Mouse (Mus musculus): ENCODE measurements around the gene Ulk4. TPM values are rescaled to one million over a fixed set of nuclear protein-coding genes. Genes with fewer than 3 reads are reported as not detected.
"Not testable (repeated sequence)": the region's sequence is repeated elsewhere in the genome, so short reads cannot be mapped to it uniquely, and the experiment has no call there.

The Ulk4 gene
- polyA plus RNA-seq, 1 experiment from 2014 or later: 156 TPM

GRCm38 (mm10) chr9:121058116-121058515 is 218.9 kb downstream of the Ulk4 start:
- H3K27ac ChIP-seq: peak overlapping the region; percentile 51
- no peaks in the 10 kb centered on the region for H3K9me3 ChIP-seq
- DNase-seq (ENCODE audit: extremely low spot score, low spot score): no peak
- WGBS: 81% methylated on average over 7 of the region's 7 CpGs
- no peaks in the 10 kb centered on the region for H3K36me3 ChIP-seq (replicated peaks)
- no peak overlapping the region for H3K4me3 ChIP-seq
- peaks cover 44% of the 10 kb centered on the region for H3K4me1 ChIP-seq
- H3K27me3 ChIP-seq (ENCODE audit: poor library complexity, severe bottlenecking): no peaks in the 10 kb centered on the region

GRCm38 (mm10) chr9:121057401-121057800 is 219.6 kb downstream of the Ulk4 start:
- whole genome bisulfite sequencing: 75% methylated on average over 9 of the region's 9 CpGs
- peaks cover 36% of the 10 kb centered on the region for H3K4me1 ChIP-seq
- H3K27ac ChIP-seq: peak overlapping the region; percentile 51; the same call in 1 of the 2 replicates
- no peaks in the 10 kb centered on the region for H3K36me3 ChIP-seq (replicated peaks)
- H3K9me3 ChIP-seq: no peaks in the 10 kb centered on the region
- no peak for DNase-seq (ENCODE audit: extremely low spot score, low spot score)
- H3K4me3 ChIP-seq: no peak overlapping the region
- H3K27me3 ChIP-seq (ENCODE audit: poor library complexity, severe bottlenecking): no peaks in the 10 kb centered on the region

GRCm38 (mm10) chr9:121056526-121056925 is 220.5 kb downstream of the Ulk4 start:
- H3K9me3 ChIP-seq: no peaks in the 10 kb centered on the region
- H3K4me1 ChIP-seq: peaks cover 28% of the 10 kb centered on the region
- no peaks in the 10 kb centered on the region for H3K36me3 ChIP-seq (replicated peaks)
- DNase-seq (ENCODE audit: extremely low spot score, low spot score): no peak
- 88% methylated on average over 3 of the region's 3 CpGs for whole genome bisulfite sequencing
- H3K4me3 ChIP-seq: no peak overlapping the region
- no peak overlapping the region for H3K27ac ChIP-seq
- no peaks in the 10 kb centered on the region for H3K27me3 ChIP-seq (ENCODE audit: poor library complexity, severe bottlenecking)

GRCm38 (mm10) chr9:121056036-121056435 is 221.0 kb downstream of the Ulk4 start:
- peaks cover 23% of the 10 kb centered on the region for H3K4me1 ChIP-seq
- H3K27me3 ChIP-seq (ENCODE audit: poor library complexity, severe bottlenecking): no peaks in the 10 kb centered on the region
- no peak for DNase-seq (ENCODE audit: extremely low spot score, low spot score)
- H3K36me3 ChIP-seq (replicated peaks): no peaks in the 10 kb centered on the region
- H3K4me3 ChIP-seq: no peak overlapping the region
- no peaks in the 10 kb centered on the region for H3K9me3 ChIP-seq
- WGBS: 85% methylated on average over 5 of the region's 5 CpGs
- no peak overlapping the region for H3K27ac ChIP-seq

GRCm38 (mm10) chr9:121045657-121046056 is 231.3 kb downstream of the Ulk4 start:
- not testable (repeated sequence) for H3K4me3 ChIP-seq; H3K27me3 ChIP-seq (ENCODE audit: poor library complexity, severe bottlenecking); DNase-seq (ENCODE audit: extremely low spot score, low spot score); H3K27ac ChIP-seq; H3K9me3 ChIP-seq; H3K36me3 ChIP-seq (replicated peaks)
- WGBS: 91% methylated on average over 9 of the region's 9 CpGs
- peaks cover 14% of the 10 kb centered on the region for H3K4me1 ChIP-seq

GRCm38 (mm10) chr9:121044471-121045206 is 232.4 kb downstream of the Ulk4 start:
- Histone ChIP-seq H3K9me3 (no peaks in the 10 kb centered on the region), H3K27ac (0 out of 2 replicates have a peak overlapping the region, but pooled peaks have one; percentile 35), H3K4me1 (peaks cover 18% of the 10 kb centered on the region), H3K4me3 (no peak overlapping the region), H3K27me3 (ENCODE audit: poor library complexity, severe bottlenecking) (no peaks in the 10 kb centered on the region), H3K36me3 (replicated peaks) (no peaks in the 10 kb centered on the region)
- DNase-seq (ENCODE audit: extremely low spot score, low spot score): no peak
- WGBS: 86% methylated on average over 17 of the region's 17 CpGs

- DNase-seq (ENCODE audit: extremely low spot score, low spot score): no peak
- 92% methylated on average over 4 of the region's 4 CpGs for WGBS
- Histone ChIP-seq H3K4me1 (peaks cover 28% of the 10 kb centered on the region), H3K9me3 (no peaks in the 10 kb centered on the region), H3K27ac (no peak overlapping the region), H3K36me3 (replicated peaks) (no peaks in the 10 kb centered on the region), H3K4me3 (no peak overlapping the region), H3K27me3 (ENCODE audit: poor library complexity, severe bottlenecking) (no peaks in the 10 kb centered on the region)
Observed at GRCm38 (mm10) chr9:121043021-121043420, 234.0 kb downstream of the Ulk4 start.

GRCm38 (mm10) chr9:121038396-121038795 is 238.6 kb downstream of the Ulk4 start:
- Histone ChIP-seq H3K9me3 (no peaks in the 10 kb centered on the region), H3K4me1 (peaks cover 38% of the 10 kb centered on the region), H3K36me3 (replicated peaks) (no peaks in the 10 kb centered on the region), H3K27ac (0 out of 2 replicates have a peak overlapping the region, but pooled peaks have one; percentile 27), H3K4me3 (no peak overlapping the region), H3K27me3 (ENCODE audit: poor library complexity, severe bottlenecking) (no peaks in the 10 kb centered on the region)
- no peak for DNase-seq (ENCODE audit: extremely low spot score, low spot score)
- 73% methylated on average over 4 of the region's 4 CpGs for WGBS

- Histone ChIP-seq H3K4me1 (peaks cover 42% of the 10 kb centered on the region), H3K9me3 (no peaks in the 10 kb centered on the region), H3K27ac (no peak overlapping the region), H3K27me3 (ENCODE audit: poor library complexity, severe bottlenecking) (no peaks in the 10 kb centered on the region), H3K4me3 (no peak overlapping the region), H3K36me3 (replicated peaks) (no peaks in the 10 kb centered on the region)
- DNase-seq (ENCODE audit: extremely low spot score, low spot score): no peak
- WGBS: 49% methylated on average over 5 of the region's 5 CpGs
Observed at GRCm38 (mm10) chr9:121037975-121038374, 239.0 kb downstream of the Ulk4 start.

- WGBS: 82% methylated on average over 6 of the region's 6 CpGs
- Histone ChIP-seq H3K4me1 (peaks cover 59% of the 10 kb centered on the region), H3K36me3 (replicated peaks) (no peaks in the 10 kb centered on the region), H3K4me3 (no peak overlapping the region), H3K27ac (no peak overlapping the region), H3K27me3 (ENCODE audit: poor library complexity, severe bottlenecking) (no peaks in the 10 kb centered on the region), H3K9me3 (no peaks in the 10 kb centered on the region)
- DNase-seq (ENCODE audit: extremely low spot score, low spot score): no peak
Observed at GRCm38 (mm10) chr9:121035296-121035695, 241.7 kb downstream of the Ulk4 start.

- H3K4me1 ChIP-seq: peaks cover 58% of the 10 kb centered on the region
Observed at GRCm38 (mm10) chr9:121033596-121033995, 243.4 kb downstream of the Ulk4 start.

GRCm38 (mm10) chr9:121032322-121032964 is 244.6 kb downstream of the Ulk4 start:
- DNase-seq (ENCODE audit: extremely low spot score, low spot score): no peak
- no peaks in the 10 kb centered on the region for H3K27me3 ChIP-seq (ENCODE audit: poor library complexity, severe bottlenecking)
- H3K27ac ChIP-seq: 0 out of 2 replicates have a peak overlapping the region, but pooled peaks have one; percentile 8
- no peak overlapping the region for H3K4me3 ChIP-seq
- WGBS: 39% methylated on average over 10 of the region's 10 CpGs
- no peaks in the 10 kb centered on the region for H3K36me3 ChIP-seq (replicated peaks)
- H3K4me1 ChIP-seq: peaks cover 47% of the 10 kb centered on the region
- H3K9me3 ChIP-seq: no peaks in the 10 kb centered on the region

More at GRCm38 (mm10) chr9:121033596-121033995, 243.4 kb downstream of the Ulk4 start:
- Histone ChIP-seq H3K27me3 (ENCODE audit: poor library complexity, severe bottlenecking) (no peaks in the 10 kb centered on the region), H3K36me3 (replicated peaks) (no peaks in the 10 kb centered on the region), H3K27ac (no peak overlapping the region), H3K9me3 (no peaks in the 10 kb centered on the region), H3K4me3 (no peak overlapping the region)
- 73% methylated on average over 4 of the region's 4 CpGs for WGBS
- no peak for DNase-seq (ENCODE audit: extremely low spot score, low spot score)

- 66% methylated on average over 10 of the region's 10 CpGs for WGBS
Observed at GRCm38 (mm10) chr9:121030949-121031348, 246.0 kb downstream of the Ulk4 start.

More at GRCm38 (mm10) chr9:121030949-121031348, 246.0 kb downstream of the Ulk4 start:
- Histone ChIP-seq H3K27ac (no peak overlapping the region), H3K36me3 (replicated peaks) (no peaks in the 10 kb centered on the region), H3K9me3 (no peaks in the 10 kb centered on the region), H3K27me3 (ENCODE audit: poor library complexity, severe bottlenecking) (no peaks in the 10 kb centered on the region), H3K4me1 (peaks cover 33% of the 10 kb centered on the region), H3K4me3 (no peak overlapping the region)
- DNase-seq (ENCODE audit: extremely low spot score, low spot score): no peak

Measured in forebrain, embryonic 10.5 days (tissue).